Mouse (Mus musculus): ENCODE results near the gene Rap1gap. TPM values are rescaled to one million over a fixed set of nuclear protein-coding genes. Genes with fewer than 3 reads are reported as not detected.

The Rap1gap gene
- polyA plus RNA-seq, 1 experiment from 2014 or later, result 48.8 TPM

GRCm38 (mm10) chr4:137747091-137747490 is 82.6 kb downstream of the Rap1gap start:
- 0 out of 2 replicates have a peak, but pooled peaks have one; percentile 4 for TF ChIP-seq CTCF (IDR thresholded peaks at IDR 0.05)
- TF ChIP-seq EP300 (IDR thresholded peaks at IDR 0.05), result no peak

GRCm38 (mm10) chr4:137747590-137747989 is 83.1 kb downstream of the Rap1gap start:
- Histone ChIP-seq H3K4me3 (ENCODE audit: low read depth, low read length) (no peak overlapping the region), H3K9ac (replicated peaks; ENCODE audit: low read depth) (no peak overlapping the region), H3K4me1 (ENCODE audit: insufficient read depth, low read depth, low read length) (peaks cover 10% of the 10 kb centered on the region; the same call in 1 of the 2 replicates), H3K4me2 (replicated peaks; ENCODE audit: low read depth, low read length) (no peak overlapping the region), H3K27me3 (replicated peaks; ENCODE audit: insufficient read depth, low read length) (no peaks in the 10 kb centered on the region), H3K27ac (ENCODE audit: low read length) (no peak overlapping the region), H3K36me3 (ENCODE audit: insufficient read depth, low read length) (no peaks in the 10 kb centered on the region), H3K9me3 (ENCODE audit: low read length) (no peaks in the 10 kb centered on the region)
- WGBS, result 64% methylated on average over 5 of the region's 5 CpGs
- no peak for DNase-seq (ENCODE audit: low spot score)
- ATAC-seq, result no peak
- TF ChIP-seq CTCF (IDR thresholded peaks at IDR 0.05) (no peak), EP300 (IDR thresholded peaks at IDR 0.05) (no peak)

More at GRCm38 (mm10) chr4:137747091-137747490, 82.6 kb downstream of the Rap1gap start:
- Histone ChIP-seq H3K36me3 (ENCODE audit: insufficient read depth, low read length) (no peaks in the 10 kb centered on the region), H3K27me3 (replicated peaks; ENCODE audit: insufficient read depth, low read length) (no peaks in the 10 kb centered on the region), H3K4me3 (ENCODE audit: low read depth, low read length) (no peak overlapping the region), H3K4me2 (replicated peaks; ENCODE audit: low read depth, low read length) (no peak overlapping the region), H3K27ac (ENCODE audit: low read length) (no peak overlapping the region), H3K9ac (replicated peaks; ENCODE audit: low read depth) (no peak overlapping the region), H3K9me3 (ENCODE audit: low read length) (no peaks in the 10 kb centered on the region), H3K4me1 (ENCODE audit: insufficient read depth, low read depth, low read length) (peaks cover 10% of the 10 kb centered on the region; the same call in 1 of the 2 replicates)
- whole genome bisulfite sequencing, result 86% methylated on average over 9 of the region's 9 CpGs
- no peak for ATAC-seq
- DNase-seq (ENCODE audit: low spot score), result no peak

GRCm38 (mm10) chr4:137748726-137749125 is 84.2 kb downstream of the Rap1gap start:
- 77% methylated on average over 4 of the region's 4 CpGs for WGBS
- H3K27ac ChIP-seq (ENCODE audit: low read length), result no peak overlapping the region
- no peaks in the 10 kb centered on the region for H3K9me3 ChIP-seq (ENCODE audit: low read length)
- H3K9ac ChIP-seq (replicated peaks; ENCODE audit: low read depth), result no peak overlapping the region
- no peaks in the 10 kb centered on the region for H3K36me3 ChIP-seq (ENCODE audit: insufficient read depth, low read length)
- no peak for DNase-seq (ENCODE audit: low spot score)
- no peaks in the 10 kb centered on the region for H3K27me3 ChIP-seq (replicated peaks; ENCODE audit: insufficient read depth, low read length)
- no peak overlapping the region for H3K4me3 ChIP-seq (ENCODE audit: low read depth, low read length)
- no peak for TF ChIP-seq EP300 (IDR thresholded peaks at IDR 0.05)
- H3K4me1 ChIP-seq (ENCODE audit: insufficient read depth, low read depth, low read length), result peaks cover 10% of the 10 kb centered on the region; the same call in 1 of the 2 replicates
- ATAC-seq, result no peak
- H3K4me2 ChIP-seq (replicated peaks; ENCODE audit: low read depth, low read length), result no peak overlapping the region

- no peak overlapping the region for H3K4me2 ChIP-seq (replicated peaks; ENCODE audit: low read depth, low read length)
- no peak for ATAC-seq
- TF ChIP-seq CTCF (IDR thresholded peaks at IDR 0.05) (no peak), EP300 (IDR thresholded peaks at IDR 0.05) (no peak)
- no peak overlapping the region for H3K9ac ChIP-seq (replicated peaks; ENCODE audit: low read depth)
- peaks cover 10% of the 10 kb centered on the region; the same call in 1 of the 2 replicates for H3K4me1 ChIP-seq (ENCODE audit: insufficient read depth, low read depth, low read length)
- 60% methylated on average over 9 of the region's 9 CpGs for WGBS
- no peak overlapping the region for H3K4me3 ChIP-seq (ENCODE audit: low read depth, low read length)
- no peak overlapping the region for H3K27ac ChIP-seq (ENCODE audit: low read length)
- no peaks in the 10 kb centered on the region for H3K9me3 ChIP-seq (ENCODE audit: low read length)
- DNase-seq (ENCODE audit: low spot score), result no peak
- no peaks in the 10 kb centered on the region for H3K36me3 ChIP-seq (ENCODE audit: insufficient read depth, low read length)
- H3K27me3 ChIP-seq (replicated peaks; ENCODE audit: insufficient read depth, low read length), result no peaks in the 10 kb centered on the region
These were observed 85.2 kb downstream of the Rap1gap start for GRCm38 (mm10) chr4:137749680-137750079.

GRCm38 (mm10) chr4:137750121-137750520 is 85.6 kb downstream of the Rap1gap start:
- TF ChIP-seq EP300 (IDR thresholded peaks at IDR 0.05) (no peak), CTCF (IDR thresholded peaks at IDR 0.05) (no peak)
- whole genome bisulfite sequencing, result 33% methylated on average over 9 of the region's 9 CpGs
- H3K4me2 ChIP-seq (replicated peaks; ENCODE audit: low read depth, low read length), result no peak overlapping the region
- no peak overlapping the region for H3K27ac ChIP-seq (ENCODE audit: low read length)
- ATAC-seq (no peak), DNase-seq (ENCODE audit: low spot score) (no peak)
- H3K9me3 ChIP-seq (ENCODE audit: low read length), result no peaks in the 10 kb centered on the region
- H3K9ac ChIP-seq (replicated peaks; ENCODE audit: low read depth), result no peak overlapping the region
- H3K27me3 ChIP-seq (replicated peaks; ENCODE audit: insufficient read depth, low read length), result no peaks in the 10 kb centered on the region
- no peaks in the 10 kb centered on the region for H3K36me3 ChIP-seq (ENCODE audit: insufficient read depth, low read length)
- no peak overlapping the region for H3K4me3 ChIP-seq (ENCODE audit: low read depth, low read length)
- H3K4me1 ChIP-seq (ENCODE audit: insufficient read depth, low read depth, low read length), result peaks cover 10% of the 10 kb centered on the region; the same call in 1 of the 2 replicates

GRCm38 (mm10) chr4:137751310-137751709 is 86.8 kb downstream of the Rap1gap start:
- no peak for TF ChIP-seq EP300 (IDR thresholded peaks at IDR 0.05)
- TF ChIP-seq CTCF (IDR thresholded peaks at IDR 0.05), result no peak
- H3K4me1 ChIP-seq (ENCODE audit: insufficient read depth, low read depth, low read length), result peaks cover 10% of the 10 kb centered on the region; the same call in 1 of the 2 replicates
- H3K4me3 ChIP-seq (ENCODE audit: low read depth, low read length), result no peak overlapping the region
- no peaks in the 10 kb centered on the region for H3K36me3 ChIP-seq (ENCODE audit: insufficient read depth, low read length)
- no peak overlapping the region for H3K4me2 ChIP-seq (replicated peaks; ENCODE audit: low read depth, low read length)
- no peak overlapping the region for H3K9ac ChIP-seq (replicated peaks; ENCODE audit: low read depth)
- DNase-seq (ENCODE audit: low spot score), result no peak
- no peaks in the 10 kb centered on the region for H3K27me3 ChIP-seq (replicated peaks; ENCODE audit: insufficient read depth, low read length)
- no peak overlapping the region for H3K27ac ChIP-seq (ENCODE audit: low read length)
- 56% methylated on average over 8 of the region's 8 CpGs for WGBS
- ATAC-seq, result peak; percentile 32; the same call in 1 of the 2 replicates
- no peaks in the 10 kb centered on the region for H3K9me3 ChIP-seq (ENCODE audit: low read length)

GRCm38 (mm10) chr4:137751717-137752116 is 87.2 kb downstream of the Rap1gap start:
- H3K27me3 ChIP-seq (replicated peaks; ENCODE audit: insufficient read depth, low read length), result no peaks in the 10 kb centered on the region
- no peaks in the 10 kb centered on the region for H3K9me3 ChIP-seq (ENCODE audit: low read length)
- no peak overlapping the region for H3K4me3 ChIP-seq (ENCODE audit: low read depth, low read length)
- ATAC-seq (peak; percentile 38; the same call in 1 of the 2 replicates), DNase-seq (ENCODE audit: low spot score) (peak; percentile 51)
- no peak for TF ChIP-seq EP300 (IDR thresholded peaks at IDR 0.05)
- TF ChIP-seq CTCF (IDR thresholded peaks at IDR 0.05), result no peak
- WGBS, result 26% methylated on average over 9 of the region's 9 CpGs
- no peak overlapping the region for H3K27ac ChIP-seq (ENCODE audit: low read length)
- no peak overlapping the region for H3K4me2 ChIP-seq (replicated peaks; ENCODE audit: low read depth, low read length)
- no peak overlapping the region for H3K9ac ChIP-seq (replicated peaks; ENCODE audit: low read depth)
- H3K36me3 ChIP-seq (ENCODE audit: insufficient read depth, low read length), result no peaks in the 10 kb centered on the region
- H3K4me1 ChIP-seq (ENCODE audit: insufficient read depth, low read depth, low read length), result peaks cover 10% of the 10 kb centered on the region; the same call in 1 of the 2 replicates
